Mouse (Mus musculus) ES-E14 (cell line): ENCODE results near the gene Cmtm3.

Experiments used
- CHD2 ChIP-seq: IDR thresholded peaks from 2 replicates; pipeline ENCODE4 v1.6.1; 2014; ENCODE audit warnings: mild to moderate bottlenecking, low read depth, low read length, inconsistent platforms
- HCFC1 ChIP-seq: IDR thresholded peaks from 2 replicates; pipeline ENCODE4 v1.6.1; 2012; ENCODE audit warnings: low read length, inconsistent platforms, borderline replicate concordance; ENCODE audit not compliant: insufficient read depth
- MAFK ChIP-seq: IDR thresholded peaks from 2 replicates; pipeline ENCODE4 v1.6.1; 2014; ENCODE audit warnings: mild to moderate bottlenecking, low read depth, low read length, inconsistent platforms; ENCODE audit not compliant: insufficient read depth
- ZC3H11A ChIP-seq: IDR thresholded peaks from 2 replicates; pipeline ENCODE4 v1.6.1; 2012; ENCODE audit warnings: low read depth, mild to moderate bottlenecking, inconsistent platforms, low read length, borderline replicate concordance
- ZNF384 ChIP-seq: IDR thresholded peaks from 2 replicates; pipeline ENCODE4 v1.6.1; 2012; ENCODE audit warnings: low read depth, low read length, inconsistent platforms

DNA sequence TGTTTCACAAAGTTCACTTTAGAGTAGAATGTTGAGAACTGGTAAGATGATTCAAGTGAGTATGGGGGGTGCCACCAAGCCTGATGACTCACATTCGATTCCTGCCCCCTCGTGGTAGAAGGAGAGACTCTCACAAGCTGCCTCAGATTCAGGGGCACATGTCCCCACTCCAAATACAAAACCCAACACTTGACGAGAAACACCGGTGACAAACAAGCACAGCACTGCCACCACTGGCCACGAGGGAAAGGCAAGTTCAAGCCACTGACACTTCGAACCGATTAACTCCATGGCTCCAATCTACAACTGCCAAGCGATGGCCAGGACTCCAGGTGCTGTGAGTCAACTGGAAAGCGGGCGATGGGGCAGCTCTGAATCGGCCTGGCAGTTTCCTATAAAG, 34.6 kb downstream of the Cmtm3 start:
- TF ChIP-seq CHD2 (no peak), MAFK (no peak), ZNF384 (no peak), HCFC1 (no peak), ZC3H11A (no peak)
